Mouse (Mus musculus): ENCODE data around the gene Rprd2. TPM values are rescaled to one million over a fixed set of nuclear protein-coding genes. Genes with fewer than 3 reads are reported as not detected.

Rprd2 gene
- polyA plus RNA-seq, 1 experiment = 12.5 TPM

Other genes with a start within 250 kb of the Rprd2 start
- gene Golph3l, start 229.9 kb downstream of the Rprd2 start, polyA plus RNA-seq (2012; ENCODE audit: insufficient read depth, insufficient read length, missing spikeins) = 20.1 and 20.4 TPM in 2 replicates
- 38.4 and 51.4 TPM in 2 replicates for gene Ensa, start 193.9 kb downstream of the Rprd2 start, polyA plus RNA-seq (2012; ENCODE audit: insufficient read depth, insufficient read length, missing spikeins)
- gene Mcl1, start 160.1 kb downstream of the Rprd2 start, polyA plus RNA-seq (2012; ENCODE audit: insufficient read depth, insufficient read length, missing spikeins) = 56.1 and 61.6 TPM in 2 replicates
- gene Adamtsl4, start 130.9 kb downstream of the Rprd2 start, polyA plus RNA-seq (2012; ENCODE audit: insufficient read depth, insufficient read length, missing spikeins) = 2.5 and 6.6 TPM in 2 replicates
- 41.5 and 48.8 TPM in 2 replicates for gene Ecm1, start 79.3 kb downstream of the Rprd2 start, polyA plus RNA-seq (2012; ENCODE audit: insufficient read depth, insufficient read length, missing spikeins)
- gene Tars2, start 58.7 kb downstream of the Rprd2 start, polyA plus RNA-seq (2012; ENCODE audit: insufficient read depth, insufficient read length, missing spikeins) = 32.1 and 47.7 TPM in 2 replicates
- gene Prpf3, start 37.0 kb upstream of the Rprd2 start, polyA plus RNA-seq (2012; ENCODE audit: insufficient read depth, insufficient read length, missing spikeins) = 14.2 and 30.0 TPM in 2 replicates
- gene Mrps21, start 52.7 kb upstream of the Rprd2 start, polyA plus RNA-seq (2012; ENCODE audit: insufficient read depth, insufficient read length, missing spikeins) = 576 and 634 TPM in 2 replicates
- 1.5 and 3.4 TPM in 2 replicates for gene Ciart, start 63.4 kb upstream of the Rprd2 start, polyA plus RNA-seq (2012; ENCODE audit: insufficient read depth, insufficient read length, missing spikeins)
- gene BC028528, start 73.1 kb upstream of the Rprd2 start, polyA plus RNA-seq (2012; ENCODE audit: insufficient read depth, insufficient read length, missing spikeins) = 71.8 and 150 TPM in 2 replicates
- gene Aph1a, start 75.1 kb upstream of the Rprd2 start, polyA plus RNA-seq (2012; ENCODE audit: insufficient read depth, insufficient read length, missing spikeins) = 75.1 and 82.8 TPM in 2 replicates
- gene Car14, start 85.8 kb upstream of the Rprd2 start, polyA plus RNA-seq (2012; ENCODE audit: insufficient read depth, insufficient read length, missing spikeins) = 15.5 and 24.4 TPM in 2 replicates
- gene Anp32e, start 110.4 kb upstream of the Rprd2 start, polyA plus RNA-seq (2012; ENCODE audit: insufficient read depth, insufficient read length, missing spikeins) = 78.5 and 88.8 TPM in 2 replicates
- 8.8 and 13.9 TPM in 2 replicates for gene Plekho1, start 177.1 kb upstream of the Rprd2 start, polyA plus RNA-seq (2012; ENCODE audit: insufficient read depth, insufficient read length, missing spikeins)
- gene Vps45, start 239.6 kb upstream of the Rprd2 start, polyA plus RNA-seq (2012; ENCODE audit: insufficient read depth, insufficient read length, missing spikeins) = 16.6 and 23.7 TPM in 2 replicates